Mouse (Mus musculus) embryo, embryonic 10 days (tissue): ENCODE data around the gene Pck2.

ENCODE experiments used
- DNase-seq: peaks from one replicate; pipeline ENCODE4 v3.0.0-alpha.2; 2015; ENCODE audit warnings: low spot score

Gene Pck2

DNA sequence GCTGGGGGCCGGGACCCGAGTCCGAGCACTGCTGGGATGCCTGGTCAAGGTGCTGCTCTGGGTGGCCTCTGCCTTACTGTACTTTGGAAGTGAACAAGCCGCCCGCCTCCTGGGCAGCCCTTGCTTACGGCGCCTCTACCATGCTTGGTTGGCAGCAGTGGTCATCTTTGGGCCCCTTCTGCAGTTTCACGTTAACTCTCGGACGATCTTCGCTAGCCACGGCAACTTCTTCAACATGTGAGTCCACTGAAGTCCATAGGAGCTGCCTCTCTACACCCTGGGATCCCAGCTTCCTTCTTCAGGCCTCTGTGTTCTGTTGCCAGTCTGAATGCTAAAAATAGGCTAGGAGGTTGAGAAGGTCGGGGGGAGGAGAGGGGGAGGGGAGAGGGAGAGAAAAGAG is 35.6 kb downstream of the Pck2 start:
- no peak for DNase-seq

DNA sequence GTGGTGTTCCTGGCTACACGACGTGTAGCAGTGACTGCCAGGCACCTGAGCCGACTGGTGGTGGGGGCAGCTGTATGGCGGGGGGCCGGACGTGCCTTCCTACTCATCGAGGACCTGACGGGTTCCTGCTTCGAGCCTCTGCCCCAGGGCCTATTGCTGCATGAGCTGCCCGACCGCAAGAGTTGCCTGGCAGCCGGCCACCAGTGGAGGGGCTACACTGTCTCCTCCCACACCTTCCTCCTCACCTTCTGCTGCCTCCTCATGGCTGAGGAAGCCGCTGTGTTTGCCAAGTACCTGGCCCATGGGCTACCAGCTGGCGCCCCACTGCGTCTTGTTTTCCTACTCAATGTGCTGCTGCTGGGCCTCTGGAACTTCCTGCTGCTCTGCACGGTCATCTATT is 36.3 kb downstream of the Pck2 start:
- DNase-seq, result no peak

DNA sequence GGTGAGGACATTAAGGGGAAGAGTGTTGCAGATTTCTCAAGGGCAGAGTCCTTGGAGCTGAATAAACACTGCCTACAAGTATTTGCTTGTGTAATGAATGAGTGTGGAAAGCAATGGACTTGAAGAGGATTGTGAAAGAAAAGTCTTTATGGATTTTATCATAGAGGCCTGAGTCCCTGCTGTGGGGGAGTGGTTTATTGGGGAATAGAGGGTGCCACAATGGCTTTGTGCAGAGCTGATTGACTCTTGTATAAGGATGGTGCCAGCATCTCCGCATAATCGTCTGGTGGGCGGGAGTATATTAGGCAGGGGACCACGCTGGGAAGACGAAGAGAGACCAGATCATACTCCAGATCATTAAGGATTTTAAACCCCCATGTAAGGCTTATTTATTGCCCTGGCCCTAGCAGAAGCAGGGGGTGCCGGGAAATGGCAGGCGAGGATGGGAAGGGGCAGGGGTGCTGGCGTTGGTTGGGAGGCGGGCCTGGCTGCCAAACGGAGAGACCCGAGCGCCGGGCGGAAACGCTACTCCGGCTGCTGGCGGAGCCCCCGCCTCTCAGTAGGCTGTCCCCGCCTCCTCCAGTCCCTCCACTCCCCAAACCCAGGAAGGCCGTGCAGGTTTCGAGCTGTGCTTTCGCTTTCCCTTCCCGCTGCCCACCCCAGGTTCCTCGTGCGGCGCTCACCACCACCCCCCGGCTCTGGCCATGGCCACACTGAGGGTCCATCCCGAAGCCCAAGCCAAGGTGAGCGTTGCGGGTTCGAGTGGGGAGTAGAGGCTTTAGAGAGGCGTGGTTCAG is 38.0 kb downstream of the Pck2 start, which contains the start of gene Psme1:
Psme1 (plus strand) TSS at position 253 of the 797 bp plus-strand sequence.
- peak; percentile 86 for DNase-seq

DNA sequence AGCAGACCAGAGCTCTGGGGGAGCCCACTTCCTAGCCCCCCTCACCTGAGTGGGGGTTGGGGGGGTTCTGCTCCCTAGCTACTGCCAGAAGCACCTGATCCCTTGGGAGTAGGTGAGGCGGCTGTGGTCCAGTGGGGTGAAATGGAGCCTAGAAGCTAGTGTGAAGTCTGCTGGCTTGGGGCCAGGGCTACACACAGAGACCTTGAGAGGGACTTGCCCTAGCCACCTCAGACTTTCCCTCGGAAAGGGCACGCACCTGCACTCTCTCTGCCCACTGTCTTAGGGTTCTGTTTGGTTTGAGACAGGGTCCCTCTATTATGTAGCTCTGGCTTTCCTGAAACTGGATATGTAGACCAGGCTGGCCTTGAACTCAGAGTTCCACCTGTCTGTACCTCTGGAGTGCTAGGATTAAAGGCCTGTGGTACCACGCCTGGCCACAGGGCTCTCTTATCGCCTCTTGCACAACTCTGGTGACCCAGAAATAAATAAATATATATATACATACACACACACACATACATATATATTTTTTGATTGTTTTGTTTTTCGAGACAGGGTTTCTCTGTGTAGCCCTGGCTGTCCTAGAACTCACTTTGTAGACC is 38.7 kb downstream of the Pck2 start:
- no peak for DNase-seq

DNA sequence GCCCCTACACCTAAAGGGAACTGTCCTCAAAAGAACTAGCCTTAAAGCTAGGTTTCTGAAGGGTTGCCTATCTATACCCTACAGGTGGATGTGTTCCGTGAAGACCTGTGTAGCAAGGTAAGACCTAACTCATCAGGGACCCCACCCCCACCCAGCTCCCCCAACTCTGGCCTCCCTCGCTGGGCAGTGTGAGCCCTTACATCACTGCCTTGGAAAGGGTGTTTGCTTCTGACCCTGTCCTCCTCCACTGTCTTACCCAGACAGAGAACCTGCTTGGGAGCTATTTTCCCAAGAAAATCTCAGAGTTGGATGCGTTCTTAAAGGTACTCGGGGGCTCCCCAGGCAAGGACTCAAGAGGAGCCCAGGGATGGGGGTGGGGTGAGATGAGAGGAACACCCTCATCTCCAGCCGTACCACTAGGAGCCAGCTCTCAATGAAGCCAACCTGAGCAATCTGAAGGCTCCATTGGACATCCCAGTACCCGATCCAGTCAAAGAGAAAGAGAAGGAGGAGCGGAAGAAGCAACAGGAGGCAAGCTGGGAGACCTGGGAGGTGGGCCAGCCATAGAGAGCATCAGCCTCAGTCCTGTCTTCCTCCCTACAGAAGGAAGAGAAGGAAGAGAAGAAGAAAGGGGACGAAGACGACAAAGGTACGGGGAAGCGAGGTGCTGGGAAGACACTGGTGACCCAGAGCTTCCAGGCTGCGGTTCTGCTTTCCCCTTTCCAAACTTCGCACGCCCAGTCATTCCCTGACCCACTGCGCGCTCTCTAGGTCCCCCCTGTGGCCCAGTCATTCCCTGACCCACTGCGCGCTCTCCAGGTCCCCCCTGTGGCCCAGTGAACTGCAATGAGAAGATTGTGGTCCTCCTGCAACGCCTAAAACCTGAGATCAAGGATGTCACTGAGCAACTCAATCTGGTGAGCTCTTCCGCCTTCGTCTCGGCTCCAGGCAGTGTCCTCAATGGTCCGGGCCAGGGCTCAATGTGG is 39.7 kb downstream of the Pck2 start:
- no peak for DNase-seq

DNA sequence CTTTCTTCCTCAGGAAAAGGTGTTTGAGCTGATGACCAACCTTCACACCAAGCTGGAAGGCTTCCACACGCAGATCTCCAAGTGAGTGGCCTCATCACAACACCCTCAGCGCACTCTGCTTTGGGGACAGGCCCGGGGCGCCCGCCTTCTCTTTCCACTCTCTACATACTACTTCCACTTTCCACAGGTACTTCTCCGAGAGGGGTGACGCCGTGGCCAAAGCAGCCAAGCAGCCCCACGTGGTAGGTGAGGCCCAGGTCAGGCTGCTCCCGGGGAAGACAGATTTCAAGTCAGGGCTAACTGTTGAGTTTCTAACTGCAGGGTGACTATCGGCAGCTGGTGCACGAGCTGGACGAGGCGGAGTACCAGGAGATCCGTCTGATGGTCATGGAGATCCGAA is 40.7 kb downstream of the Pck2 start:
- no peak for DNase-seq

DNA sequence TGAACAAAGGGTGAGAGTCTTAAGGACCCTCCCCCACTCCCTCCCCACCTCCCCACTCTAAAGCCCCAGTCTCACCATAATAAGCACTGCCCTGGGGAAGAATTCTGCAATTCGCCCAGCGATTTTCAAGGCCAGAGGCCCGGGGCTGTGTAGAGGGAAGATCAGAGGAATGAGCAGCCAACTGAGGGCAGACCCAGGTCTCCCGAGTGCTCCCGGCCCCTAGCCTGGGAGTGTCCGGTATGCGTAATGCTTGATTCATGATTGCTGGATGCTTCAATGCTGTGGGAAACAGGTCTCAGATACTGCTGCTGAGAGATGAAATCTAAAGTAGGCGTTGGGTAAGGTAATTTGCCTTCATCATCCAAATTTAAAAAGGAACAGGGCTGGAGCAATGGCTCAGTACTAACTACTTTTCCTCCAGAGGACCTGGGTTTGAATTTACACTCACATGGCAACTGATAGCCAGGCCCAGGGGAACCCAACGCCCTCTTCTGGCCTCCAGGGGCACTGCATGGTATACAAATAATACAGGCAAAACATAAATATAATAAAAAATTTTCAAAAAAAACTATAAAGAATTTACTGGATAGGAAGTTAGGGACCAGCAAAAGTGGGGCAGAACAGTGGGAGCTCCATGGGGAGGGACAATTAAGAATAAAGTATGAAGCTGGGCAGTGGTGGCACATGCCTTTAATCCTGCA is 42.1 kb downstream of the Pck2 start:
- DNase-seq, result no peak

DNA sequence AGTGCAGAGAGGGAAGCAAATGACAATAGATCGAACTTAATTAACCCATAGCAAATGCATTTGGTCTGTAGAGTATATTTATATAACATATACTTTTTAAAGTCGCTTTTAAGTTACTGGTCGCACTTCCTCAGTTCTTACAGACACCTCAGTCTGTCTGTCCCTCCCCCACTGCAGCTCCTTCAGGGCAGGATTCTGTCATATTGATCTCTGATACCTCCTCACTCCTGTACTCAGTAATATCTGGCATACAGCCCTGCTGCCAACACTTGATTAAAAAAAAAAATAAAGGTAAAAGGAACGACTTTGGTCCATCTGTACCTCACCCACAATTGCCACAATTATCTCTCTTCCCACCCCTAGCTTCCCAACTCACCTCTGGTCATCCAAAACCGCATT is 44.2 kb downstream of the Pck2 start:
- DNase-seq, result no peak

DNA sequence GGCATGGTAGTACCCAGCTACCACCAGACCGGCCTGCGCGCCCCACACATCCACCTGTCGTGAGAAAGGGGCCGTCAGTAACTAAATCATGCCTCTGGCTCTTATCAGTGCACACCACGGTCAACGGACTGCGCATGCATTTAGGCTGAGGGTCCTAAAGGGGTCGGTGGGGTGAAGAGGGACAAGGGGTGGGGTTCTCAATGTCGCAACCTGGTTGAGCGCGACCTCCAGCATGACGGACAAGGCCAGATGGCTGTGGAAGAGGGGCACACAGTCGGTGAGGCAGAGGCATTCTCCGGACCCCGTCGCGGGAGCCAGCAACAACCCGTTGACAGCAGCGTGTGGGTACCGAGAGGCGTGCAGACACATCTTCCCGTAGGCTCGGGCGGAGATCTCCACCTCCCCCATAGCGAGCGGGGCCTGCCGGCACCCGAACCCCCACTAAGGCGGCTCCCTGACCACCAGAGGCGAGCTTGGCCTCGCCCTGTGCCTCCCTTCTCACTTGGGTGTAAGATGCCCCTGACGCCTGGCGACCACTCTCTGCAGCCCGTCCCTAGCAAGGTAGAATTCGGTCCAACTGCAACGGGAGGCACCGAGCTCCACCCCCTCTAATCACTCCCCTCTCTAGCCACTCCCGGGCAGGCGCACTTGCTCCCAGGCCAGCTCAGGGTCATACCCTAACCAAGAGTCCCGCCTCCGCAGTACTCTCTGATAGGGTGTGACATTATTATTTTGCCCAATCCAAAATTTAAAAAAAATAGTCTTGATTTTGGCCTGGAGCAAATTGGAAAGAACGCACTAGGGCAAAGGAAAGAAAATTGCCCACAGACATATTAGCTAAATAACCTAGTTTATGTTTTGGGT is 44.9 kb downstream of the Pck2 start, which contains the start of gene Emc9:
Emc9 (minus strand) TSS at position 601 of the 864 bp plus-strand sequence.
- peak; percentile 82 for DNase-seq

DNA sequence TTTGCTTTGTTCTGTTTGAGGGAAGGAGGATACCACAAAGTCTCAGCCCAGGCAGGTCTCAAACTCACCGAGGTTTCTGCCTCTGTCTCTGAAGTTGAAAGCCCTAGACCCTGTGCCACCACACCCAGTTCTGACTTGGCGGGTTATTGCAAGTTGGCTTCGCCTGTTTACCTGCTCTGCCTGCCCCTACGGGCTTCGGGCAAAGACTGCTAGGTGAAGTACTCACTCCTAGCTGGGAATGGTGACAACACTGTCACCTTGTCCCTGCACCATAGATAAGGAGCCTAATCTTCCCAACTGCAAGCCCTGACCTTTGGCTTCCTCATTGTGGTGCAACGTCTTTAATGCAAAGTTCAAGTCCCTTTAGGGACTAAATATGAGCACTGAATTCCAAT is 45.5 kb downstream of the Pck2 start:
- DNase-seq, result no peak

DNA sequence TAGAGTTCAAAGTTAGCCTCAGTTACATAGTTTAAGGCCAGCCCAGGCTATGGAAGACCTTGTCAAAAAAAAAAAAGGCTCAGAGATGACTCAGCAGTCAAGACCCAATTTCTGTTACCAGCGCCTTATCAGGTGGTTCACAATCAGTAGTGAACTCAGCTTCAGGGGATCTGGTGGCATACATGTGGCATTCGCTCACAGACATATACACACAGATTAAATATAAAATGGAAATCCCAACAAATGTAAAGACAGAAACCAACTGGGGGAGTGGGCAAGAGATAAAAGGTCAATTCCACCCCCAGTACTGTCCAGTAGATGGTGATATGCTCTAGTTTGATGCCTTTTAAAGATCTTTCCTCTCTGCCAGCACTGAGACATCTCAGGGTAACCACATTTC is 46.1 kb downstream of the Pck2 start:
- DNase-seq, result no peak

DNA sequence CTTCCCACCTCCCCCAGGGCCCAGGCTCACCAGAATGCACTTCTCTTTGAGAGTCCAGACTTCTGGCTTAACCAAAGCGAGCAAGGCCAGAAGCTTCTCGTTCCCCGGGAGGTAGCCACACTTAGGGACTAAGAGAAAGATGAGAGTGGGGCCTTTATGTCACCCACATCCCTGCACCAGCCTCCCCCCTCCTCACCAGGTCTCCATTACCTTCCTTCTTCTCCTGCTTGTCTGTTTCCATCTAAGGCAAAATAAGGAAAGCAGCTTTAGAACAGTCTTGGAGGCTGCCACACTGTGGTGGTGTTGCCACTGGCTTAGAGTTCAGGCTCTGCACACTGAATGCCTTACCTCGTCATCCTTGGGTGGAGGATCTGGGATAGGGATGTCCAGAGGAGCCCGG is 49.2 kb downstream of the Pck2 start:
- DNase-seq, result no peak

DNA sequence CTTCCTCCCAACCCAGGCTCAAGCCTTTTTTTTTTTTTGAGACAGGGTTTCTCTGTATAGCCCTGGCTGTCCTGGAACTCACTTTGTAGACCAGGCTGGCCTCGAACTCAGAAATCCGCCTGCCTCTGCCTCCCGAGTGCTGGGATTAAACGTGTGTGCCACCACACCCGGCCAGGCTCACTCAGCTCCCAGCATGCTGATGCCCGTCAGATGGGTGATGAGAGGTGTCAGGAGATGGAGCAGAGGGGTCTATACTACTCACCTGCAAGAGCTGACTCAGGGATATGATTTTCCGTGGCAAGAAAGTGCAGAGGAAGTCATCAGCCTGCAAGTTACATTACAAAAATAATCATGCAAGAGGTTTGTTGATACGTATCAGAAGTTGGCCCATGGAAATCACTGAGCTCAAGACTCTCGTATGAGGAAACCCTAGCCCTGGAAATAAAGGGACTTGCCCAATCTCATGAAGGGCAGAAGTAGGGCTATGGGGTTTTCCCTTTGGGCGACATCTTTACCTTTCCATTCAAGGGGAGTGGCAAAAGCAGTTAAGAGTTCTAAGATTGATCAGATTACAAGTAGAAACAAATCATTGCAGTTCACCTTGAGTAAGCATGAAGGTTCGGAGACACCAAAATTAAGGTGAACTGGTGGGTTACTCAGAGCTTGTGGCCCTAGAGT is 49.8 kb downstream of the Pck2 start:
- no peak for DNase-seq

DNA sequence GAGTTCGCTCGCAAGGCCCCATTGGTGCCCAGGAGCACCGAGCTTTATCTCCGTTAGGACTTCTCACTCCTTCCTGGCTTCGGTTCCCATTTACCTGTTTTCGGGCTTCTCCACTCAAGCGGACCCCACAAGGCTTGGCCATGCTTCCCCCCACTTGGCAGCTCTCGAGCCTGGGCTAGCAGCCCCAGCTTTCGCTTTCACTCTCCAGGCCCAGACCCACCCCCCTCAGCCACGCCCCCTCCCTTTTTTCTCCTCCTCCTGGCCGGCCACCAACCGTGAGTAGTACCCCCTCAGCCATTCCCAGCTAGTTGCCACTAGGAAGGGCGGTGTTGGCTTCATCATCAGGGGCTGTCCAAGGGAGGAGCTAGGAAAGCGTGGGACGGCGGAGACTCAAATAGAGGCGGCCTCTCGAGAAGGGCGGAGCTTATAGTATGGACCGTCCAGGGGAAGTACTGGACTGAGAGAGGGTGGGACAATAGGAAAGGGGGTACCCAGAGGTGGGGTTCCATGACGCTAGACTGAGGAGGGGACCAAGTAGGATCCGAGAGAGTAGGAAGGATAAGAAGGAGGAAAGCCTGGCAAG is 50.8 kb downstream of the Pck2 start, which contains the start of gene Psme2:
Psme2 (minus strand) TSS at position 366 of the 583 bp plus-strand sequence.
- DNase-seq, result peak; percentile 98

DNA sequence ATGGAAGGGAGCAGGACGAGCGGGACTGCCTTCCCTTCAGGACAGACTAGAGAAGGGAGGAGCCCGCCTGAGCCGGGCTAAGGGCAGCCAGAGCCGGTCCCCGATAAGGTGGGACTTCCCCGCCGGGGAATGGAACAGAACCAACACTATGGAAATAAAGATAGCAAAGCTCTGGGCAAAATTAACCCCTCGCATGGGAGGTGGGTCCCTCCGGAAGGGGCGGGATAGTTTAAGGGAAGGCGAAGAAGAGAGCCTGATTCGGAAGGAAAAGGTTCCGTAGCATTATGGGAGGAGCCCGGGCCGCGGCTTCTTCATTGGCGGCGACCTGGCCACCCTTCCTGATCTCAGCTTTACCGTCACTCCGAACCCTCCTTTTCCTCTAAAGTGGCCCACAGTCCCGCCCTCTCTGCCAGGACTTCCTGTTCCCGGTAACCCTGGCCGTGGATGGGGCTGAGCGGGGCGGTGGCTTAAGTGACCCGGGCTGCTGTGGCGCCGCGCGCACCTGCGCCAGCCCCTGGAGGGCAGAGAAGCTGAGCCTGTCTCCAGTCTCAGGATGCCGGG is 51.3 kb downstream of the Pck2 start, which contains the start of gene Rnf31:
Rnf31 (plus strand) TSS at position 378 of the 561 bp plus-strand sequence.
- DNase-seq, result peak; percentile 95

DNA sequence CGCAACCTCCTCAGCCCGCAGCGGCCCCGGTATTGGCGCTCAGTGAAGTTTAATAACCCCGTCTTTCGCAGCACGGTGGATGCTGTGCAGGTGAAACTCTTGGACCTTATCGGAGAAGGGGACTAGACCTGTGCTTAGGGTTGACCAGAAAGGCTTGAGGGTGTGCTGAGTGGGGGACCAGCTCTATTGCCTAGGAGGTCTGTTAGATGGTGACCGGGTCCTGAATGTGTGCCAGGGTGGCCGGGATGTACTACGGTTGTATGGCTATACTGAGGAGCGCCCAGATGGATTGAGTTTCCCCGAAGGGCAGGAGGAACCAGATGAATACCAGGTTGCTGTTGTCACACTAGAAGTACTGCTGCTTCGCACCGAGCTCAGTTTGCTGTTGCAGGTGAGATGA is 52.2 kb downstream of the Pck2 start:
- DNase-seq, result no peak

DNA sequence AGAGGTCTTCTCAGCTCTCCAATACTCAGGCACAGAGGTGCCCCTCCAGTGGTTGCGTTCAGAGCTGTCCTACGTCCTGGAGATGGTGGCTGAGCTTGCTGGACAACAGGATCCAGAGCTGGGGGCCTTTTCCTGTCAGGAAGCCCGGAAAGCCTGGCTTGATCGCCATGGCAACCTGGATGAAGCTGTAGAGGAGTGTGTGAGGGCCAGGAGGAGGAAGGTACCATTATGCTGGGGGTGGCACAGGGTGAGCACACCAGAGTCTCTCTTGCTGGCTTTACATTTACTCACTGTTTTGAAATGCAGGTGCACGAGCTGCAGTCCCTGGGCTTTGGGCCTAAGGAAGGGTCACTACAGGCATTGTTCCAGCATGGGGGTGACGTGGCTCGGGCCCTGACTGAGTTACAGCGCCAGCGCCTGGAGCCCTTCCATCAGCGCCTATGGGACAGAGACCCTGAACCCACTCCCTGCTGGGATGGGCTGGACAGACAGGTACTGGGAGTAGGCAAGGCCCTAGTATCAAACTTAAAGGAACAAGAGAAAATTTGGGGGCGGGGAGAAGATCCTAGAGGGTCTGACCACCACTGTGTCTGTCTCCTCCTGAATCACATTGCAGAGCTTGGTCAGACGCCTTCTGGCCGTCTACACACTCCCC is 56.1 kb downstream of the Pck2 start:
- DNase-seq, result peak; percentile 25

DNA sequence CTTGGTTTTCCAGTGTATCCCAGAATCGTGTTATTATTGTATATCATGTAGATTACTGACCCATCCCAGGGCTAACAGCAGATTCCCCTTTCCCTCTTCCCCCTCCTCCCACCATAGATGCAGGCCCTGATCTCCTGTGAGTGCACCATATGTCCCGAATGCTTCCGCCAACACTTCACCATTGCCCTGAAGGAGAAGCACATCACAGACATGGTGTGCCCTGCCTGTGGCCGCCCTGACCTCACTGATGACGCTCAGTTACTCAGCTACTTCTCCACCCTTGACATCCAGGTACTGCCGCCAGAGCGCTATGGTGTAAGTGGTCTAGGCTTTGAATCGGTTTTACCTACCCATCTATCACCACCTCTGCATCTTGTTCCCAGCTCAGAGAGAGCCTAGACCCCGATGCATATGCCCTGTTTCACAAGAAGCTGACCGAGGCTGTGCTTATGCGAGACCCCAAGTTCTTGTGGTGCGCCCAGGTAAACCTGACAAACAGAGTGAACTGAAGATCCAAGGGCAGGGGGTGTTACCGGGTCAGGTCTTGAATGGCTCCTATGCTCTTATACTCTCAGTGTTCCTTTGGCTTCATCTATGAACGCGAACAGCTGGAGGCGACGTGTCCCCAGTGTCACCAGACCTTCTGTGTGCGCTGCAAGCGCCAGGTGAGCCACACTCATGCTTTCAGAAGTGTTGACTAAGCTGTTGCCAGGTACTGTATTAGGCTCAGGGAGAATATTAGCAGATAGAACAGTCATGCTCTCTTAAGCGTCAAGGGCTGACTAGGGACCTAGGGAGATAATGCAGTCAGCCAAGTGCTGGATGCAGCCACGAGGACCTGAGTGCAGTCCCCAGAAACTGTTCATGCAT is 58.7 kb downstream of the Pck2 start:
- DNase-seq, result no peak
